Comparison of ENCODE assay signal across 27 mouse cellular contexts in genomic region chr3:147891682-147892081, GRCm38 (mm10).
"Had no signal": no experiment of that assay in that cellular context is flagged by ENCODE, and none has a peak within 500 bp of the region (broad histone marks: within the 10 kb centered on the region; RNA-seq: fewer than 3 reads in every experiment).

No protein-coding gene starts in this region.

- H3K36me3 ChIP-seq: heart, embryonic 13.5 days; heart, embryonic 15.5 days; hindbrain, embryonic 13.5 days; hindbrain, embryonic 15.5 days; kidney, embryonic 15.5 days; limb, embryonic 13.5 days; limb, embryonic 15.5 days; liver, embryonic 12.5 days had no signal

- H3K4me3 ChIP-seq: gastrocnemius, adult 2 months; heart, adult 2 months; heart, embryonic 13.5 days; heart, embryonic 15.5 days; hindbrain, embryonic 13.5 days; hindbrain, embryonic 15.5 days; kidney, embryonic 15.5 days; limb, embryonic 13.5 days; limb, embryonic 15.5 days; liver, embryonic 12.5 days had no signal

- DNase-seq: gastrocnemius, adult 2 months; gastrocnemius, postnatal 14 days; gastrocnemius, postnatal 36 days; heart, adult 11 months; heart, adult 2 months; heart, postnatal 14 days; heart, postnatal 36 days; kidney, adult 11 months; kidney, adult 2 months; kidney, adult 9 months; kidney, postnatal 14 days; kidney, postnatal 36 days; layer of hippocampus, adult 9-11 months; layer of hippocampus, postnatal 36 days; left cerebral cortex, postnatal 4 days had no signal

- H3K27me3 ChIP-seq: heart, embryonic 13.5 days; heart, embryonic 15.5 days; hindbrain, embryonic 13.5 days; hindbrain, embryonic 15.5 days; kidney, embryonic 15.5 days; limb, embryonic 13.5 days; limb, embryonic 15.5 days; liver, embryonic 12.5 days had no signal

- H3K4me2 ChIP-seq: heart, embryonic 11.5 days; heart, embryonic 13.5 days; heart, embryonic 15.5 days; hindbrain, embryonic 13.5 days; hindbrain, embryonic 15.5 days; kidney, embryonic 15.5 days; limb, embryonic 13.5 days; limb, embryonic 15.5 days; liver, embryonic 12.5 days had no signal

- H3K27ac ChIP-seq: gastrocnemius, adult 2 months; heart, adult 2 months; heart, embryonic 13.5 days; heart, embryonic 15.5 days; hindbrain, embryonic 13.5 days; hindbrain, embryonic 15.5 days; hindbrain, postnatal 0 days; kidney, embryonic 15.5 days; kidney, postnatal 0 days; limb, embryonic 15.5 days; liver, embryonic 12.5 days had no signal

- H3K9me3 ChIP-seq: heart, embryonic 13.5 days; heart, embryonic 15.5 days; hindbrain, embryonic 13.5 days; hindbrain, embryonic 15.5 days; kidney, embryonic 15.5 days; limb, embryonic 13.5 days; limb, embryonic 15.5 days; liver, embryonic 12.5 days had no signal

- H3K9ac ChIP-seq: heart, embryonic 13.5 days; heart, embryonic 15.5 days; hindbrain, embryonic 13.5 days; hindbrain, embryonic 15.5 days; kidney, embryonic 15.5 days; limb, embryonic 13.5 days; limb, embryonic 15.5 days; liver, embryonic 12.5 days had no signal

- ATAC-seq: hindbrain, postnatal 0 days; intestine, embryonic 16.5 days; liver, embryonic 12.5 days had no signal

- H3K4me1 ChIP-seq: heart, embryonic 13.5 days; heart, embryonic 15.5 days; hindbrain, embryonic 15.5 days; kidney, embryonic 15.5 days; limb, embryonic 13.5 days; limb, embryonic 15.5 days; liver, embryonic 12.5 days had no signal
